Mouse (Mus musculus) embryonic facial prominence, embryonic 15.5 days (tissue): ENCODE measurements around the gene Pbx4. TPM values are rescaled to one million over a fixed set of nuclear protein-coding genes. Genes with fewer than 3 reads are reported as not detected.

Source experiments
- ATAC-seq: fragments of 200-750 bp; cut with Nextera tagmentation; 2 replicates; pipeline ENCODE4 v1.8.0; 2017; ENCODE audit warnings: low read depth, moderate TSS enrichment; ENCODE audit not compliant: insufficient number of reproducible peaks, low FRiP score, low TSS enrichment
- H3K27ac ChIP-seq: fragments of 300-500 bp; sonication (generic); replicated peaks from 2 replicates; pipeline ENCODE4 v1.5.1; 2015; ENCODE audit warnings: mild to moderate bottlenecking, inconsistent platforms
- H3K27me3 ChIP-seq: fragments of 300-500 bp; sonication (generic); 2 replicates; pipeline ENCODE4 v1.6.1; 2015; ENCODE audit warnings: inconsistent platforms
- H3K36me3 ChIP-seq: fragments of 300-500 bp; sonication (generic); 2 replicates; pipeline ENCODE4 v1.6.1; 2015; ENCODE audit warnings: mild to moderate bottlenecking, inconsistent platforms
- H3K4me1 ChIP-seq: fragments of 300-500 bp; sonication (generic); 2 replicates; pipeline ENCODE4 v1.6.1; 2015; ENCODE audit warnings: inconsistent platforms
- H3K4me2 ChIP-seq: fragments of 300-500 bp; sonication (generic); replicated peaks from 2 replicates; pipeline ENCODE4 v1.6.1; 2015; ENCODE audit warnings: mild to moderate bottlenecking, inconsistent platforms
- H3K4me3 ChIP-seq: fragments of 300-500 bp; sonication (generic); replicated peaks from 2 replicates; pipeline ENCODE4 v1.5.1; 2015; ENCODE audit warnings: mild to moderate bottlenecking, inconsistent platforms
- H3K9ac ChIP-seq: fragments of 300-500 bp; sonication (generic); 2 replicates; pipeline ENCODE4 v1.6.1; 2015; ENCODE audit warnings: inconsistent platforms
- H3K9me3 ChIP-seq: fragments of 300-500 bp; sonication (generic); replicated peaks from 2 replicates; pipeline ENCODE4 v1.6.1; 2016; ENCODE audit warnings: inconsistent platforms
- WGBS: fragments of 180-500 bp; shearing (Covaris S2); methylation state at CpG from one replicate; pipeline ENCODE4 v1.1.7; 2015; 5-methylcytosine and 5-hydroxymethylcytosine counted together
- polyA plus RNA-seq: library from polyadenylated mRNA; unstranded; fragments of >200 nt; fragmentation: Nextera tagmentation; extraction: Ambion mirVana; gene quantifications from 2 replicates; pipeline ENCODE4 v1.2.1, GENCODE M21; 2015

Pbx4 gene
- polyA plus RNA-seq: 9.6 and 19.4 TPM in 2 replicates

GRCm38 (mm10) chr8:69832298-69832853 lies at the start of gene Pbx4:
Gene Pbx4, plus strand, starts transcription at chr8:69832491.
- Histone ChIP-seq H3K4me1 (peaks cover 7% of the 10 kb centered on the region), H3K9me3 (no peaks in the 10 kb centered on the region), H3K36me3 (no peaks in the 10 kb centered on the region), H3K9ac (peak within 1 kb of the TSS; percentile 47), H3K27me3 (no peaks in the 10 kb centered on the region), H3K4me3 (peak within 1 kb of the TSS; percentile 55), H3K4me2 (peak within 1 kb of the TSS; percentile 97), H3K27ac (0 out of 2 replicates have a peak within 1 kb of the TSS, but pooled peaks have one; percentile 22)
- ATAC-seq: peak; percentile 95
- whole genome bisulfite sequencing: under 1% methylated on average over 38 of the region's 38 CpGs

- peaks cover 5% of the 10 kb centered on the region; the same call in 1 of the 2 replicates for H3K36me3 ChIP-seq
- no peak overlapping the region for H3K27ac ChIP-seq
- H3K9me3 ChIP-seq: no peaks in the 10 kb centered on the region
- peaks cover 25% of the 10 kb centered on the region for H3K4me1 ChIP-seq
- 89% methylated on average over 5 of the region's 5 CpGs for WGBS
- H3K4me2 ChIP-seq: no peak overlapping the region
- ATAC-seq: no peak
- no peaks in the 10 kb centered on the region for H3K27me3 ChIP-seq
- H3K9ac ChIP-seq: no peak overlapping the region
- no peak overlapping the region for H3K4me3 ChIP-seq
Measured at GRCm38 (mm10) chr8:69789105-69789504, 43.2 kb upstream of the Pbx4 start.

GRCm38 (mm10) chr8:69789731-69790130 lies 42.6 kb upstream of the Pbx4 start:
- H3K4me3 ChIP-seq: peak overlapping the region; percentile 100; the same call in 1 of the 2 replicates
- H3K36me3 ChIP-seq: peaks cover 11% of the 10 kb centered on the region
- H3K9ac ChIP-seq: no peak overlapping the region
- no peak for ATAC-seq
- peak overlapping the region; percentile 89; the same call in 1 of the 2 replicates for H3K27ac ChIP-seq
- H3K4me2 ChIP-seq: no peak overlapping the region
- no peaks in the 10 kb centered on the region for H3K9me3 ChIP-seq
- no peaks in the 10 kb centered on the region for H3K27me3 ChIP-seq
- WGBS: 58% methylated on average over 5 of the region's 5 CpGs
- H3K4me1 ChIP-seq: peaks cover 25% of the 10 kb centered on the region

DNA sequence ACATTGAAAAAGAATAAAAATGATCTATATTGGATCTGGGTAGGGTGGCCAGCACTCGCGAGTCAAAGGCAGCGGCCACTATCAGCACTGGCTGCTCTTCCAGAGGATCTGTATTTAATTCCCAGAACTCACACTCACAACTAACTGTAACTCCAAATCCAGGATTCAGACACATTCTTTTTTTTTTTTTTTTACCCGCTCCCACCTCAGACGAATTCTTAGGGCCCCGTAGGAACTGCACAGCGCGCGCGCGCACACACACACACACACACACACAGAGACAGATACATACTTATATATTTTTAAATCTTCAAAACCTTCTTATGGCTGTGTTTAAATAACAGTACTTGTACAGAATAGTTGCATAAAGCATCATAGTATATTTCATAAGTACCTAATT lies 41.9 kb upstream of the Pbx4 start:
- Histone ChIP-seq H3K9ac (peak overlapping the region; percentile 81; the same call in 1 of the 2 replicates), H3K4me2 (peak overlapping the region; percentile 77), H3K36me3 (peaks cover 17% of the 10 kb centered on the region), H3K9me3 (no peaks in the 10 kb centered on the region), H3K27me3 (no peaks in the 10 kb centered on the region), H3K4me3 (peak overlapping the region; percentile 100), H3K27ac (peak overlapping the region; percentile 89; the same call in 1 of the 2 replicates), H3K4me1 (peaks cover 25% of the 10 kb centered on the region)
- ATAC-seq: no peak
- WGBS: 28% methylated on average over 11 of the region's 11 CpGs

DNA sequence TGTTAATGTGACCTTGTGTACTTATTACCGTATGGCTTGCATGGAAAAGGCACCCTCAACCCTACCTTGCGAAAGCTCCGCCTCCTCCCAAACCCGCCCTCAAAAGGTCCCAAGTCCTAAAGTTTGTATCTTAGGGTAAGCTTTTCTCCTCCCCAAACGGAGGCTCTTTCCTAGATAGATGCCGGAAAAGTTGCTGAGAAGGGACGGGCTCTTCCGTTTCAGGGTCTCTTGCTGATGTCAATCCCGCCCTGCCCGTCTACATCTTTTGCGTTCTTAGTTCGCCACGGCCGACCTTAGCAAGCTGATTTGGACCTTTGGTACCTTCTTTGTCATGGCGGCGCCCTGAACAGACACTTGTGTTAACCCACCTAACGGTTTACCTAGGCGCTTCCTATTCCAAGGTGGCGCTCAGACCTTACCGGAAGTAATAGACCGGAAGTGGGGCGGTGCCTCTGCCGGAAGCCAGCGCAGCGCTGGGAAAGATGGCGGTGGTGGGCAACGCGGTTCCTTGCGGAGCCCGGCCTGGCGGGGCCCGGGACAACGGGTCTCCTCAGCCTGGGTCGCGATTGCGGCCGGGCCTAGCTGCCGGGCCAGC lies 41.4 kb upstream of the Pbx4 start, which contains the start of the genes Atp13a1 and Zfp866:
Gene Atp13a1, plus strand, starts transcription at position 391 of the 595 bp plus-strand sequence.
Gene Zfp866, minus strand, starts transcription at position 406 of the 595 bp plus-strand sequence.
- H3K4me2 ChIP-seq: peak within 1 kb of the TSS; percentile 77
- no peaks in the 10 kb centered on the region for H3K27me3 ChIP-seq
- H3K9ac ChIP-seq: peak within 1 kb of the TSS; percentile 81
- no peaks in the 10 kb centered on the region for H3K9me3 ChIP-seq
- under 1% methylated on average over 38 of the region's 38 CpGs for WGBS
- H3K4me1 ChIP-seq: peaks cover 25% of the 10 kb centered on the region
- H3K36me3 ChIP-seq: peaks cover 22% of the 10 kb centered on the region
- H3K27ac ChIP-seq: peak within 1 kb of the TSS; percentile 89
- H3K4me3 ChIP-seq: peak within 1 kb of the TSS; percentile 100
- peak; percentile 90 for ATAC-seq

- Histone ChIP-seq H3K9me3 (no peaks in the 10 kb centered on the region), H3K4me3 (peak overlapping the region; percentile 100), H3K36me3 (peaks cover 28% of the 10 kb centered on the region), H3K9ac (peak overlapping the region; percentile 81), H3K4me2 (peak overlapping the region; percentile 77), H3K27me3 (no peaks in the 10 kb centered on the region), H3K4me1 (peaks cover 25% of the 10 kb centered on the region), H3K27ac (peak overlapping the region; percentile 89)
- peak; percentile 68 for ATAC-seq
- under 1% methylated on average over 43 of the region's 48 CpGs for WGBS
Measured at GRCm38 (mm10) chr8:69791415-69792068, 40.7 kb upstream of the Pbx4 start.

DNA sequence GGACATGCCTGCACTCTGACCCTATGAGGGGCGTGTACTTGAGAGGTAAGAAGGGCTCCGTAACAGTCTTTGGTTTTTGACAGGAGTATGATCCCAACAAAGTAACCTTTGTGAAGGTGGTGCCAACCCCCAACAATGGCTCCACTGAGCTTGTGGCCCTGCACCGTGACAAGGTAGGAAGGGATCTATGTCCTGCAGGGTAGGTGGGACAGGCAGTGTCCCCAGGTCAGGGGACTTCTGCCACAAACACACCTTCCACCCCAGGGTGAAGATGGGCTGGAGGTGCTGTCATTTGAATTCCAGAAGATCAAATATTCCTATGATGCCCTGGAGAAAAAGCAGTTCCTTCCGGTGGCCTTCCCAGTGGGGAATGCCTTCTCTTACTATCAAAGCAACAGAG lies 38.6 kb upstream of the Pbx4 start:
- no peak for ATAC-seq
- Histone ChIP-seq H3K4me2 (no peak overlapping the region), H3K36me3 (peaks cover 50% of the 10 kb centered on the region), H3K4me3 (no peak overlapping the region), H3K4me1 (peaks cover 25% of the 10 kb centered on the region), H3K27me3 (no peaks in the 10 kb centered on the region), H3K9me3 (no peaks in the 10 kb centered on the region), H3K27ac (no peak overlapping the region), H3K9ac (no peak overlapping the region)
- 87% methylated on average over 4 of the region's 4 CpGs for WGBS

- 86% methylated on average over 3 of the region's 3 CpGs for WGBS
- Histone ChIP-seq H3K4me1 (peaks cover 25% of the 10 kb centered on the region), H3K9me3 (no peaks in the 10 kb centered on the region), H3K4me2 (no peak overlapping the region), H3K36me3 (peaks cover 54% of the 10 kb centered on the region), H3K27me3 (no peaks in the 10 kb centered on the region), H3K4me3 (no peak overlapping the region), H3K27ac (no peak overlapping the region), H3K9ac (no peak overlapping the region)
- no peak for ATAC-seq
Measured at GRCm38 (mm10) chr8:69794096-69794495, 38.2 kb upstream of the Pbx4 start.

GRCm38 (mm10) chr8:69794901-69795300 lies 37.4 kb upstream of the Pbx4 start:
- Histone ChIP-seq H3K4me1 (peaks cover 23% of the 10 kb centered on the region), H3K27ac (no peak overlapping the region), H3K36me3 (peaks cover 62% of the 10 kb centered on the region), H3K9ac (no peak overlapping the region), H3K9me3 (no peaks in the 10 kb centered on the region), H3K4me3 (no peak overlapping the region), H3K4me2 (no peak overlapping the region), H3K27me3 (no peaks in the 10 kb centered on the region)
- 93% methylated on average over 6 of the region's 6 CpGs for WGBS
- no peak for ATAC-seq

DNA sequence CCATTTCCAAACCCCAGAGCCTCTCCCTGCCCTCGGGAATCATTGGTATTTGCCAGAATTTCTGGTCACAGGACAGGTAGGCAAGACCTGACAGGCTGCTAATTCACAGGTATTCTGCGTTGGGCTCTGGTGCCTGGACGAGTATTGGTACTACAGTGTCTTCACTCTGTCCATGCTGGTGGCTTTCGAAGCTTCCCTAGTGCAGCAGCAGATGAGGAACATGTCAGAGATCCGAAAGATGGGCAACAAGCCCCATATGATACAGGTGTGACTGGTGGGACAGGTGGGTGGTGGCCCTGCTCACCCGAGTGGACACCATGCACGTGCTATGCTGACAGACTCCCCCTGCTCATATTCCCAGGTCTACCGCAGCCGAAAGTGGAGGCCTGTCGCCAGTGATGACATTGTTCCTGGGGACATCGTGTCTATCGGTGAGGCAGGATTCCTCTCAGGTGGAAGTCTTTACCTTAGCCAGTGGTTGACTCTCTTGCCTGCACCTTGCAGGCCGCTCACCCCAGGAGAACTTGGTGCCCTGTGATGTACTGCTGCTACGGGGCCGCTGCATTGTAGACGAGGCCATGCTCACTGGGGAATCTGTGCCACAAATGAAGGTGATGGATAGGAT lies 35.5 kb upstream of the Pbx4 start:
- Histone ChIP-seq H3K9ac (no peak overlapping the region), H3K4me3 (no peak overlapping the region), H3K4me2 (no peak overlapping the region), H3K9me3 (no peaks in the 10 kb centered on the region), H3K36me3 (peaks cover 79% of the 10 kb centered on the region), H3K27ac (no peak overlapping the region), H3K4me1 (peaks cover 16% of the 10 kb centered on the region), H3K27me3 (no peaks in the 10 kb centered on the region)
- ATAC-seq: no peak
- 92% methylated on average over 16 of the region's 16 CpGs for WGBS

- Histone ChIP-seq H3K27me3 (no peaks in the 10 kb centered on the region), H3K4me1 (peaks cover 8% of the 10 kb centered on the region), H3K9ac (no peak overlapping the region), H3K4me2 (no peak overlapping the region), H3K9me3 (no peaks in the 10 kb centered on the region), H3K36me3 (peaks cover 87% of the 10 kb centered on the region), H3K27ac (no peak overlapping the region), H3K4me3 (no peak overlapping the region)
- WGBS: 91% methylated on average over 10 of the region's 10 CpGs
- ATAC-seq: no peak
Measured at GRCm38 (mm10) chr8:69797661-69798060, 34.6 kb upstream of the Pbx4 start.
